Mouse (Mus musculus) adrenal gland, postnatal 10 days (tissue): ENCODE data around the gene Lrfn2. TPM values are rescaled to one million over a fixed set of nuclear protein-coding genes. Genes with fewer than 3 reads are reported as not detected.

Experiments used
- DNase-seq: peaks from one replicate; pipeline ENCODE4 v3.0.0; 2021; ENCODE audit warnings: mixed read lengths
- long read RNA-seq, 2 experiments: library from polyadenylated mRNA; stranded (forward); transcript quantifications; one replicate each; pipeline ENCODE4 v2.0.0; 2021
- total RNA-seq, 2 experiments: library from RNA; stranded (reverse); gene quantifications; 2 replicates each; pipeline ENCODE4 v1.2.3; 2021

The Lrfn2 gene
- under 1 TPM; 0.51 to 0.57 TPM for total RNA-seq
- long read RNA-seq, experiment 1, partial matches to known transcripts = 1 of 1 reads
- long read RNA-seq, experiment 1, other reads (novel, unspliced or antisense) = 0 of 1 reads
- long read RNA-seq, experiment 2 = 0 reads

- DNase-seq = peak; percentile 84
These were observed at the start of gene Lrfn2 for GRCm38 (mm10) chr17:48931621-48932405. Gene Lrfn2, plus strand, starts transcription at chr17:48932379.

- no peak for DNase-seq
These were observed 44.5 kb upstream of the Lrfn2 start for GRCm38 (mm10) chr17:48887472-48888385.

- DNase-seq = no peak
These were observed 26.7 kb upstream of the Lrfn2 start for GRCm38 (mm10) chr17:48905286-48906040.

- DNase-seq = no peak
These were observed 18.7 kb upstream of the Lrfn2 start for GRCm38 (mm10) chr17:48913437-48913836.

GRCm38 (mm10) chr17:48917411-48917810, 14.8 kb upstream of the Lrfn2 start:
- DNase-seq = peak; percentile 59

- no peak for DNase-seq
These were observed 13.7 kb upstream of the Lrfn2 start for GRCm38 (mm10) chr17:48918458-48918857.

GRCm38 (mm10) chr17:48922905-48923304, 9.3 kb upstream of the Lrfn2 start:
- no peak for DNase-seq

- DNase-seq = no peak
These were observed 6.8 kb upstream of the Lrfn2 start for GRCm38 (mm10) chr17:48925426-48925825.

- DNase-seq = no peak
These were observed 1.2 kb upstream of the Lrfn2 start for GRCm38 (mm10) chr17:48930994-48931393.

GRCm38 (mm10) chr17:48932406-48932906, 277 bp downstream of the Lrfn2 start:
- DNase-seq = peak; percentile 14

- DNase-seq = no peak
These were observed 737 bp downstream of the Lrfn2 start for GRCm38 (mm10) chr17:48932916-48933315.

GRCm38 (mm10) chr17:48935201-48935600, 3.0 kb downstream of the Lrfn2 start:
- DNase-seq = no peak

- DNase-seq = no peak
These were observed 4.4 kb downstream of the Lrfn2 start for GRCm38 (mm10) chr17:48936445-48937141.

GRCm38 (mm10) chr17:48938711-48939220, 6.6 kb downstream of the Lrfn2 start:
- DNase-seq = peak; percentile 33

GRCm38 (mm10) chr17:48946315-48946714, 14.1 kb downstream of the Lrfn2 start:
- no peak for DNase-seq

GRCm38 (mm10) chr17:48946765-48947164, 14.6 kb downstream of the Lrfn2 start:
- no peak for DNase-seq

GRCm38 (mm10) chr17:48951250-48951649, 19.1 kb downstream of the Lrfn2 start:
- no peak for DNase-seq

- no peak for DNase-seq
These were observed 24.0 kb downstream of the Lrfn2 start for GRCm38 (mm10) chr17:48956033-48956631.

GRCm38 (mm10) chr17:48960161-48960698, 28.1 kb downstream of the Lrfn2 start:
- DNase-seq = peak; percentile 55

GRCm38 (mm10) chr17:48962646-48963045, 30.5 kb downstream of the Lrfn2 start:
- no peak for DNase-seq
